Mouse (Mus musculus) right cerebral cortex, postnatal 36 days (tissue): ENCODE results near the gene Lmo7.
A peak's percentile ranks its signal among the peaks of the same experiment; 100 is the strongest.

Experiments used
- DNase-seq, 2 experiments: peaks; one replicate each; pipeline ENCODE4 v3.0.0; 2022; ENCODE audit warnings: low spot score in 2 of 2, mixed read lengths in 1 of 2

The Lmo7 gene

DNA sequence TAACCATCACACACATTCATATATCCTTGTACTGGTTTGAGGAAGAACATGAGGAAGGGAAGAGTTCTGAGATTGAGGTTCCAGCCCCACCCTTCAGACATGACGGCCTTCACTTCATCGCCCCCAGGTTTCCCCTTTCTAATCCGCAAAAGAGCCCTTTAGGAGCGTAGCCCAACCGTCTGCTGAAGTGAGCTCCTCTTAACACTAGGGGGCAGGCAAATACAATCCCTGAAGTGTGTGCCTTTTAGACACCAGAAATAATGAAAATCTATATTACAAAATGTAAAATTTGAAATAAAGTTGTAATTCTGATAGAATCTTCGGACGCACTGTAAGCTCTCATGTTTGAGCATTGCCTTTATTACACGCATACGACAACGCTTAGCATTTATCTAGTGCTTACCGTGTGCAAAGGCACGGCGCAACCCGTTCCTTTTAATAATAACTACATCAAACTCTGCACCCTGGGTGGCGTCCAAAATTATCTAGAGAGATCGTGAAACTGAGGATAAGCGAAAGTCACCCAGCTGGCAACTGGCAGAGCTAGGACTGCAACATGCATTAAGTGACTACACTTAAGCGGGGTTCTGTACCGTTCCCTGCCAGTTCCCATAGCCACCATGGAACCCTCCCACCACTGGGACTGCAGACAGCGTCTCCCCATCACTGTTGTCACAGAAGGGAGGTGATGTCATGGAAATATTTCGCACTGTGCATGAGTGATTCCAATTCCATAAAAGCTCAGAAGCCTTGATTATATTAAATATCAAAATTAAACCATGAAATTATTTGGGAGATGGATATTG, 217.2 kb downstream of the Lmo7 start:
- DNase-seq, result peak in 1 of 2 experiments; percentile 29

DNA sequence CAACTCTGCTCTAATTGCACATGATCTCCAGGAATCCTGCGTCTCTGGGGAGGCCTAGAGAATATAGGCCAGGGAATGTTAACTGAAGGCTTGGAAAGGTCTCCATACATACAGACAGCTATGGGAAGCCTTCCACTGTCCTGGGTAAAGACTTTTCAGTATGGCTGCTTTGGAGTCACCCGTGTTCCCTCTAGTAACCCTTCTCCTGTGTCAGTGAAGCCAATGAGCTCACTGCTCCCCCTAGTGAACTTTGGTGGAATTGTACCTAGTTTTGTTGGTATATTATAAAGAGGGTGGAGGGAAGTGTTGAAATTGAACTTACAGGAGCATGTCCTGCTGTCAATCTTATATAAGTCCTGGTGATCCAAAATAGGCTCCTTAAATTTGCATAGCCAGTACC, 219.4 kb downstream of the Lmo7 start:
- DNase-seq, result no peak

GRCm38 (mm10) chr14:101951107-101951506, 221.3 kb downstream of the Lmo7 start:
- no peak for DNase-seq

DNA sequence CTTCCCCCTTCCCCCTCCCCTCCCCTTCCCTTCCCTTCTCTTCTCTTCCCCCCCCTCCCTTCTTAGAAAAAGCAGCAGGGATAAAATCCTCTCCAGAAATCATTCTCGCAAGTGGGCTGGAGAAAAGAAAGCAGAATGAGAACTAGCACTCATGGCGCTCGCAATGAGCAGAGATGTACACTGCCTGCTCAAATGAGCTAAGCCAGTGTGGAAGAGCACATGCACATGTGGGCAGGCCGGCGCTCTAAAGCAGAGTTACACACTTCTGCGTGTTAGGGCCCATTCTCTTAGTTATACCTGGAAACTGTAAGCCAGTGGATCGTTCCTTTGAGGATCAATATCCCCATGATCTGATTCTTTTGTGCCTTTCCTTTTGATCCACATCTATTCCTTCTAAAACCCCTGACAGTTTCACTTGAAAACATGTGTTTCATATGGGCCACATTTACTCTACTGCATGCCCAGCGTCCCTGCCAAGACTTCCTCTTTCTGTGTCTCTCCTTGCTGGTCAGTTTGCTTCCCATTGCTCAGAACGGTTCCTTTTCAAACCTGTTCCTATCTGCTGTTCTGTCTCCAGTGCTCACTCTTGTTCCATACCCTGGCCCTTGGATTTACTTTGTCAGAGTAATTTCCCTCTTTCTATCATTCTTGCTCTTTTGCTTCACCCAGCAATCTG, 224.2 kb downstream of the Lmo7 start:
- DNase-seq, result no peak

DNA sequence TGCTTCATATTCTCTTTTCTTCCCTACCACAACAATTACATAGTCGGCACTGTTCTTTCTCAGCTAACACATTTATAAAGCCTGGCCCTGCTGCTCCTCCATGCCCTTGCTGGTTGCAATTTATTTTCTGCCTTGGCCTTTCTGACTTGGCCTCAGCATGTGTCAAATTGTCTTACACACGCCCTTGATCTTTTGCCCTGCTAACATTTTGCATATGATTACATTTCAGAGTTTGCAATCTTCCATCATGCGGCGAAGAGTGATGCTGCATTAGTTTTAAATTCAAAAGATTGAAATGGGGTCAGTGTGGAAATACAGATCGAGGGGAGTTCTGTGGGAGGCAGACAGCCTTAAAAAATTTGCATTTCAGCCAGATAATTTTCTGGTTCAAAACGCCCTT, 234.6 kb downstream of the Lmo7 start:
- no peak for DNase-seq

DNA sequence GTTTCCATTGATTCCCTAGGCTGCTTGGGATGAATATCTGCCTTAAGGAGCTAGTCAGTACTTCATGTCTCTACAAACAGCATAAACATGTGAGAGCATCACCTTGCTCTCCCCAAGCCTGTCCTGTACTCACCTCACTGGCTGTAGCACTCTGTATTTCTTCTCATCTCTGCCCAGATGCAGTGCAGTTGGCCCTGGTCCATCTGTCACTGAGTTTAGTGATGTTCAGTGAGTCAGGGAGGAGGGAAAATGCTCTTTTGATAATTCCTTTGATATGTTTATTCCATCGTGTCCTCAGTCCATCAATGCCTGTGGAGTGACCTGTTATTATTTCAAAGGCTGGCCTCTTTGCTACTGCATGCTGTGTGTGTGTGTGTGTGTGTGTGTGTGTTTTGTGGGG, 235.2 kb downstream of the Lmo7 start:
- DNase-seq, result no peak

GRCm38 (mm10) chr14:101972764-101973163, 243.0 kb downstream of the Lmo7 start:
- no peak for DNase-seq

DNA sequence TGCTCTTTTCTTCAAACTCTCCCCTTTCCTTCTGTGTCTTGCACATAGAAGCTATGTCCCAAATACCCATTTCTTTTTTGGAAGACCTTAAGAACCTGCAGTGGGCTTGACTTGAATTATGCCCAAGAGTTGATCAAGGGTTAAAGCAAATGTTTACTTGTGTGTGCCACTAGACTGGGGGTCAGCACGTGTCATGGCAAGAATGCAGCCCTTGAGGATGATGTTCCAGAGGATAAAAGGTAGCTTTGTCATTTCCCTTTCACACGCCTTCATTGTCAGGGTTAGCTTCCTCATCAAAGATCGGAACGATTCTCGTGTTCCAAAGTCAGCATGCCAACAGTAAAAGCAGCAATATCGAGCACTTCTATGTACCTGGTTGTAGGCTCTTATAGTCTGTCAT, 243.4 kb downstream of the Lmo7 start:
- no peak for DNase-seq

- no peak for DNase-seq
These were observed 246.4 kb downstream of the Lmo7 start for GRCm38 (mm10) chr14:101976021-101976685.
